Mouse (Mus musculus): ENCODE data around the gene Pcif1. TPM values are rescaled to one million over a fixed set of nuclear protein-coding genes. Genes with fewer than 3 reads are reported as not detected.
A peak's percentile ranks its signal among the peaks of the same experiment; 100 is the strongest.

The Pcif1 gene
- polyA plus RNA-seq, 1 experiment from 2014 or later, result 53.4 TPM

DNA sequence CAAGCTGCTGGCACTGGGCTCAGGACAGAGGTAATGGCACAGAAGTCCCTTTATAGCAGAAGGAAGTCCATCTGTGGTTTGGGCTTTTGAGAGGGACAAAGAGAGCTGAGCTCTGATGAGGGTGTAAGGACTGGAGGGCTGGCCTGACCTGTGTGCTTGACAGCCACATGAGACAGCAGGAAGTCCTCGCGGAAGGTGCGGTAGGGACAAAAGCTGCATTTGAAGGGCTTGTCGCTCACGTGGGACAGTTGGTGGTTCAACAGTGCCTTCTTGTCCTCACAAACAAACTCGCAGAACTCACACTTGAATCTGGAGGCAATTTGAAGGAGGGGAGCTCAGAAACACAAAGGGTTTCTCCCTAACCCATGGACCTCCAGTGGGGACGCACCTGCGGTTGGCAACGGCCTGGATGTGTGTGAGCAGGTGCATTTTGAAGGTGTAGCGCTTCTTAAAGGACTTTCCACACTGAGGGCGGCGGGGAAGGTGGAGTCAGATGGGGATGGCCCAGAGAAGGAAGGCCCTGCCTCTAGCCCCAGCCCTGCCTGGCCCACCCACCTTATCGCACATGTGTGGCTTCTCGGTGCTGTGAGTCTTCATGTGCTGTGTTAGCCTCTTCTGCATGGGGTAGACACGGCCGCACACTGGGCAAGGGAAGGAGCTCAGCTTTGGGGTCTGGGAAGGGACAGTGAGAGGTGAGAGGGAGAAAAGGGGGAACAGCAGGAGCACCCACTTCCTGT lies 20.8 kb downstream of the Pcif1 start:
- Histone ChIP-seq H3K4me1 (ENCODE audit: control insufficient read depth, insufficient read depth, low read length) (no peaks in the 10 kb centered on the region), H3K4me2 (ENCODE audit: low read depth, low read length) (no peak overlapping the region), H3K36me3 (ENCODE audit: control insufficient read depth, insufficient read depth) (peaks cover 83% of the 10 kb centered on the region), H3K9me3 (replicated peaks; ENCODE audit: control insufficient read depth, low read length) (no peaks in the 10 kb centered on the region), H3K9ac (ENCODE audit: low read length) (no peak overlapping the region), H3K4me3 (ENCODE audit: low read length) (no peak overlapping the region), H3K27me3 (ENCODE audit: control insufficient read depth, insufficient read depth, low read length) (no peaks in the 10 kb centered on the region), H3K27ac (ENCODE audit: low read length) (peak overlapping the region; percentile 43; the same call in 1 of the 2 replicates)
- 86% methylated on average over 16 of the region's 16 CpGs for WGBS
- peak; percentile 38; the same call in 1 of the 2 replicates for ATAC-seq (replicated peaks; ENCODE audit: extremely low read depth, insufficient read depth, low FRiP score)

DNA sequence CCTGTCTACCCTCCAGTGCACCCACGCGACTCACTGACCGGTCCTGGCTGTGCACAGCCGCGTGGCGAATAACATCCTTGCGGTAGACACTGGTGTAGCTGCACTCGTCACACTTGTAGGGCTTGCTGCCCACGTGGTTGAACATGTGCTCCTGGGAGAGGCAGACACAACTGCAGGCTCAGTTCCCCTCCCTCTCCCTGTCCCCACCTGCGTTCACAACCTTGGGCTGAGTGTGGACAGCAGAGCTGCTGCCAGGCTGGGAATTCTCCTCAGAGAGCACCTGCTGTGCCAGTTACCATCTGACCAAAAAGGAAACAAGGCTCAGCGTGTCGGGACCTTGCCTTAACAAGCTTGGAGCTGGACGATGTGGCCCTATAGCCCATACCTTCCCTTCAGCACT lies 22.3 kb downstream of the Pcif1 start:
- H3K27ac ChIP-seq (ENCODE audit: low read length), result no peak overlapping the region
- no peak overlapping the region for H3K9ac ChIP-seq (ENCODE audit: low read length)
- H3K27me3 ChIP-seq (ENCODE audit: control insufficient read depth, insufficient read depth, low read length), result no peaks in the 10 kb centered on the region
- peaks cover 5% of the 10 kb centered on the region for H3K9me3 ChIP-seq (replicated peaks; ENCODE audit: control insufficient read depth, low read length)
- no peak overlapping the region for H3K4me3 ChIP-seq (ENCODE audit: low read length)
- 91% methylated on average over 13 of the region's 13 CpGs for WGBS
- no peak overlapping the region for H3K4me2 ChIP-seq (ENCODE audit: low read depth, low read length)
- peaks cover 82% of the 10 kb centered on the region for H3K36me3 ChIP-seq (ENCODE audit: control insufficient read depth, insufficient read depth)
- no peaks in the 10 kb centered on the region for H3K4me1 ChIP-seq (ENCODE audit: control insufficient read depth, insufficient read depth, low read length)
- no peak for ATAC-seq (replicated peaks; ENCODE audit: extremely low read depth, insufficient read depth, low FRiP score)

DNA sequence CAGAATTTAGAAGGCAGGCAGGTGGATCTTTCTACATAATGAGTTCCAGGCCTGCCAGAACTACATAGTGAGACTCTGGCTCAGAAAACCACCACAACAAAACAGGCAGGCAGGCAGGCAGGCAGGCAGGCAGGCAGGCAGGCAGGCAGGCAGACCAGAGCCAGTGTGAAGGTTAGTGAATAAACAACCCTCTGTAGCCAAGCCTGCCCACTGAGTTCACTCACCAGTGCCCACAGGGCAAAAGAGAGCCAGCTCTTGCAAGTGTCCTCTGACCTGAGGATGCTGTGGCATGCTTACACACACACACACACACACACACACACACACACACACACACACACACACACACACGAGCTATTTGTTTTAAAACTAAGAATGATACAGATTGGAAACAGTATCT lies 24.4 kb downstream of the Pcif1 start:
- no peaks in the 10 kb centered on the region for H3K27me3 ChIP-seq (ENCODE audit: control insufficient read depth, insufficient read depth, low read length)
- whole genome bisulfite sequencing, result 83% methylated on average over 1 of the region's 1 CpGs
- no peaks in the 10 kb centered on the region for H3K4me1 ChIP-seq (ENCODE audit: control insufficient read depth, insufficient read depth, low read length)
- H3K4me3 ChIP-seq (ENCODE audit: low read length), result no peak overlapping the region
- H3K9ac ChIP-seq (ENCODE audit: low read length), result no peak overlapping the region
- ATAC-seq (replicated peaks; ENCODE audit: extremely low read depth, insufficient read depth, low FRiP score), result no peak
- H3K4me2 ChIP-seq (ENCODE audit: low read depth, low read length), result no peak overlapping the region
- peaks cover 6% of the 10 kb centered on the region for H3K9me3 ChIP-seq (replicated peaks; ENCODE audit: control insufficient read depth, low read length)
- H3K36me3 ChIP-seq (ENCODE audit: control insufficient read depth, insufficient read depth), result peaks cover 85% of the 10 kb centered on the region
- no peak overlapping the region for H3K27ac ChIP-seq (ENCODE audit: low read length)

DNA sequence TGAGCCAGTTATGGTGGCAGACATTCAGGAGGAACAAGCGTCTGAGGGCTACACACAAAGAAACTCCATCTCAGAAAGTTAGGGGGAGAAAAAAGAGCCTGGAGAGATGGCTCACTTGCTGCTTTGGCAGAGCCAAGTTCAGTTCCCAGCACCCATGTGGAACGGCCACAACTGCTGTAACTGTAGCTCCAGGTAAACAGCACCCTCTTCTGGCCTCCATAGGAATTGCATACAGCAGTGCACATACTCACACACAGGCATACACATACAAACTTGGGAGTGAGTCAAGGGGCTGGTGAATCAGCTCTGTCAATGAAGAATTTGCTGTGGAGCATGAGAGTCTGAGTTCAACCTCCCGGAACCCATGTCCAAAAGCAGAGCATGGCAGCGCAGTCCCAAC lies 27.0 kb downstream of the Pcif1 start:
- H3K4me1 ChIP-seq (ENCODE audit: control insufficient read depth, insufficient read depth, low read length), result peaks cover 12% of the 10 kb centered on the region
- no peaks in the 10 kb centered on the region for H3K27me3 ChIP-seq (ENCODE audit: control insufficient read depth, insufficient read depth, low read length)

DNA sequence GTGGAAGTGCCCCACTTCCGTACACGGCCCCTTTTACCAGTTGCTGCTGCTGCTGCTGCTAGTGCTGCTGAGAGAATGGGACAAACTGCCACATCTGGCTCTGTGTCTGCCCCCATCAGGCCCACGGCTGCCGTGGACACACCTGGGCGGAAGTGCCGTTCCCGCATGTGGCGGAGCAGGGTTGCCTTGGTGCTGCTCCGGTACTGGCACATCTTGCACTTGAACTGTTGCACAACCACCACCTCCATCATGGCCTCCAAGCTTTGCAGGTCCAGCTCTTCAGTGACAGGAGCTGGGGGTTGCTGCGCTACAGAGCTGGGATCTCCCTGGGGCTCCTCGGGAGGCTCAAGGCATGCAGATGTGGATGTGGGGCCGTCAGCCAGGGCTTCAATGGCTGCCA lies 28.4 kb downstream of the Pcif1 start:
- 95% methylated on average over 12 of the region's 12 CpGs for WGBS

More for the DNA sequence above, 27.0 kb downstream of the Pcif1 start:
- no peak for ATAC-seq (replicated peaks; ENCODE audit: extremely low read depth, insufficient read depth, low FRiP score)
- Histone ChIP-seq H3K27ac (ENCODE audit: low read length) (no peak overlapping the region), H3K4me3 (ENCODE audit: low read length) (no peak overlapping the region), H3K9me3 (replicated peaks; ENCODE audit: control insufficient read depth, low read length) (peaks cover 6% of the 10 kb centered on the region), H3K36me3 (ENCODE audit: control insufficient read depth, insufficient read depth) (peaks cover 64% of the 10 kb centered on the region), H3K9ac (ENCODE audit: low read length) (no peak overlapping the region), H3K4me2 (ENCODE audit: low read depth, low read length) (no peak overlapping the region)
- 97% methylated on average over 4 of the region's 4 CpGs for WGBS

DNA sequence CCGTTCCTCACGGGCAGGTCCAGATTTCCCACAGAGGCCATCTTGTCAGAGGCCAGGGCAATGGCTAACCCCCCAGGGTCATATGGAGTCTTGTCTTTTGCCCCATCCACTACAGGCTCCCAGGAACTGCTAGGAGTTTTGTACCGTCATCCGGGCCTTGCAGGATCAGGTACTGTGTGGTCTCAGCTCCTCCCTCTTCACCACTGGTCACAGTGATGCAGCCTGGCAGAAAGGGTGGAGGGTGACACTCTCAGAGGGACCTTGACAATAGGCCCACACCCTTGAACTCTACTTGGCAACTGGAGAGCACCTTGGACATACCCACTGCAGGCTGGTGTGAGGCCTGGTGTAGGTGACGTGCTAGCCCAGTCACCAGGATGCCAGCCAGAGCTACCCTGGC lies 28.9 kb downstream of the Pcif1 start:
- H3K4me1 ChIP-seq (ENCODE audit: control insufficient read depth, insufficient read depth, low read length), result peaks cover 19% of the 10 kb centered on the region
- no peak overlapping the region for H3K4me2 ChIP-seq (ENCODE audit: low read depth, low read length)
- WGBS, result 94% methylated on average over 5 of the region's 5 CpGs
- H3K4me3 ChIP-seq (ENCODE audit: low read length), result no peak overlapping the region
- no peaks in the 10 kb centered on the region for H3K27me3 ChIP-seq (ENCODE audit: control insufficient read depth, insufficient read depth, low read length)
- peaks cover 6% of the 10 kb centered on the region for H3K9me3 ChIP-seq (replicated peaks; ENCODE audit: control insufficient read depth, low read length)
- no peak overlapping the region for H3K27ac ChIP-seq (ENCODE audit: low read length)
- no peak overlapping the region for H3K9ac ChIP-seq (ENCODE audit: low read length)
- H3K36me3 ChIP-seq (ENCODE audit: control insufficient read depth, insufficient read depth), result peaks cover 45% of the 10 kb centered on the region
- ATAC-seq (replicated peaks; ENCODE audit: extremely low read depth, insufficient read depth, low FRiP score), result no peak

More for the DNA sequence above, 28.4 kb downstream of the Pcif1 start:
- Histone ChIP-seq H3K9me3 (replicated peaks; ENCODE audit: control insufficient read depth, low read length) (peaks cover 6% of the 10 kb centered on the region), H3K36me3 (ENCODE audit: control insufficient read depth, insufficient read depth) (peaks cover 50% of the 10 kb centered on the region), H3K27ac (ENCODE audit: low read length) (no peak overlapping the region), H3K4me3 (ENCODE audit: low read length) (no peak overlapping the region), H3K4me1 (ENCODE audit: control insufficient read depth, insufficient read depth, low read length) (peaks cover 16% of the 10 kb centered on the region), H3K9ac (ENCODE audit: low read length) (no peak overlapping the region), H3K4me2 (ENCODE audit: low read depth, low read length) (no peak overlapping the region), H3K27me3 (ENCODE audit: control insufficient read depth, insufficient read depth, low read length) (no peaks in the 10 kb centered on the region)
- ATAC-seq (replicated peaks; ENCODE audit: extremely low read depth, insufficient read depth, low FRiP score), result no peak

DNA sequence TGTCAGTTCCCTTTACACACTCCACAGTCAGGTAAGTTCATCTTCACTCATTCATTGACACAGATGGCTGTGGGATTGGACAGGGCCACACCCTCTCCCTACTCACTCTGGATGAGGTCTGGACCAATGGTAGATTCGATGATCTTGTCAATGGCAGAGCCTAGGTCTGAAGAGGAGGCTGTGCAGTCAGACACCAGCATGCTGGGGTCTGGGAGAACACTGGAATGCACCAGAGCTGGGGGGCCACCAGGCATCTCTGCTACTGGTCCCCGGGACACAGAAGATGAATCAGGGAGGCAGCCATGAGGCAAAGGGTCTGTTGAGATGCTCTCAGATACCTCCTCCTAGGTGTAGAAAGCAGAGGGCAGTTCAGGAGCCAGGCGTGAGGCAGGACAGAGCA lies 30.0 kb downstream of the Pcif1 start:
- 90% methylated on average over 3 of the region's 3 CpGs for WGBS
- H3K4me3 ChIP-seq (ENCODE audit: low read length), result no peak overlapping the region
- peaks cover 45% of the 10 kb centered on the region for H3K36me3 ChIP-seq (ENCODE audit: control insufficient read depth, insufficient read depth)

DNA sequence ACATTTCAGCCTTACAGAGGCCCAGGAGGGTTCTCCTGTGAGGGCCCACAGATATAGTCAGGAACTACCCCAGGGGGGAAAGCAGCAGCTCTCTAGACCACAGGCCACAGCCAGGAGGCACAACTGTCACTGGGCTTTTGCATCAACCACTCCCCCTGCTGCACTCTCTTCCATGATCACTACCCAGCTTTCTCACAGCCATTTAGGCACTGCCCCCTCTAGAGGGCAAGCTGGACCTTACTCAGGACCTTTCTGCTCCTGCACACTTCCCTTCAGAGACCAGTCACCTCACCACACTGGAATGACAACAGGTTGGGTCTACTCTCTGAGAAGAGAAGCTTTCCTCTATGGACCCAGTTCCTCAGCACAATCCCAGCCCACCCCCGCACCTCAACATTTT lies 30.4 kb downstream of the Pcif1 start:
- no peaks in the 10 kb centered on the region for H3K27me3 ChIP-seq (ENCODE audit: control insufficient read depth, insufficient read depth, low read length)
- peak overlapping the region; percentile 98 for H3K9ac ChIP-seq (ENCODE audit: low read length)
- peak overlapping the region; percentile 96 for H3K4me3 ChIP-seq (ENCODE audit: low read length)
- no peak for ATAC-seq (replicated peaks; ENCODE audit: extremely low read depth, insufficient read depth, low FRiP score)
- peaks cover 26% of the 10 kb centered on the region for H3K4me1 ChIP-seq (ENCODE audit: control insufficient read depth, insufficient read depth, low read length)
- H3K36me3 ChIP-seq (ENCODE audit: control insufficient read depth, insufficient read depth), result peaks cover 43% of the 10 kb centered on the region
- 73% methylated on average over 1 of the region's 1 CpGs for WGBS
- peaks cover 6% of the 10 kb centered on the region for H3K9me3 ChIP-seq (replicated peaks; ENCODE audit: control insufficient read depth, low read length)
- H3K27ac ChIP-seq (ENCODE audit: low read length), result no peak overlapping the region
- peak overlapping the region; percentile 90 for H3K4me2 ChIP-seq (ENCODE audit: low read depth, low read length)

More for the DNA sequence above, 30.0 kb downstream of the Pcif1 start:
- Histone ChIP-seq H3K4me1 (ENCODE audit: control insufficient read depth, insufficient read depth, low read length) (peaks cover 26% of the 10 kb centered on the region), H3K27me3 (ENCODE audit: control insufficient read depth, insufficient read depth, low read length) (no peaks in the 10 kb centered on the region), H3K9ac (ENCODE audit: low read length) (peak overlapping the region; percentile 5; the same call in 1 of the 2 replicates), H3K9me3 (replicated peaks; ENCODE audit: control insufficient read depth, low read length) (peaks cover 6% of the 10 kb centered on the region), H3K27ac (ENCODE audit: low read length) (no peak overlapping the region), H3K4me2 (ENCODE audit: low read depth, low read length) (no peak overlapping the region)
- ATAC-seq (replicated peaks; ENCODE audit: extremely low read depth, insufficient read depth, low FRiP score), result no peak

DNA sequence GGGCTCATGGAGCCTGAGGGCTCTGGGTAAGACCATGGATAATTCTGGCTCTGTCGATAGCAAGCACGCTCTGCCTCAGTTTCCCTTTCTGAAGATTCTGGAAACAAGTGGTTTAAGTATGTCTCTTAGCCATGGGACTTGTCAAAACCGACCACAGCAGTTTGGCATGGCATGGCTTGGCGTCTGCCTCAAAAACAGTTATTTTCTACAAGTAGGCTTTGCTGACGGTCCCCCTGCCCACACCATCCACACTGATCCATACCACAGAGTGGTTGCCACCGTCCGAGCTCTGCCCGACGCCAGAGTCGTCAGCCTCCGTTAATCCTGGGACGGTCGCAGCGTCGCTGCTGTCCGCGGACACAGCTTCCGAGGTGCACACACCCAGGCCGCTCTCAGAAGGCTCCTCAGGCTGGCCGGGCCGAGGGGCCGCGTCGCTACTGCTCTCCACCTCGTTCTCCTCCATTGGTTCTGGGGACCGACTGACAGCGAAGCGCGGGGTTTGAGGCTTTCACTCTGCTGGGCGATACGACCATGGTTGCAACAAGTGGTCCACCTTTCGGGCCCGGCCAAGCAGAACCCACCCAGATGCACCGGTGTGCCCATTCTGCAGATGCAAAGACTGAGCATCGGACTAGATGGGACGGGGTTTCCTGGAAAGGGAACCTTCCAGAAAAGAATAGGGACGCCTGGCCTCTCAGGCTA lies 31.4 kb downstream of the Pcif1 start:
- peak overlapping the region; percentile 96 for H3K4me3 ChIP-seq (ENCODE audit: low read length)
- H3K4me2 ChIP-seq (ENCODE audit: low read depth, low read length), result peak overlapping the region; percentile 90
- peaks cover 26% of the 10 kb centered on the region for H3K4me1 ChIP-seq (ENCODE audit: control insufficient read depth, insufficient read depth, low read length)
- H3K36me3 ChIP-seq (ENCODE audit: control insufficient read depth, insufficient read depth), result peaks cover 34% of the 10 kb centered on the region
- no peaks in the 10 kb centered on the region for H3K27me3 ChIP-seq (ENCODE audit: control insufficient read depth, insufficient read depth, low read length)
- WGBS, result 5% methylated on average over 37 of the region's 37 CpGs
- H3K9me3 ChIP-seq (replicated peaks; ENCODE audit: control insufficient read depth, low read length), result peaks cover 6% of the 10 kb centered on the region
- peak; percentile 3 for ATAC-seq (replicated peaks; ENCODE audit: extremely low read depth, insufficient read depth, low FRiP score)
- peak overlapping the region; percentile 98 for H3K9ac ChIP-seq (ENCODE audit: low read length)
- peak overlapping the region; percentile 98 for H3K27ac ChIP-seq (ENCODE audit: low read length)
